Mouse (Mus musculus): Measurements from ENCODE around the gene Tcf19.
A peak's percentile ranks its signal among the peaks of the same experiment; 100 is the strongest.
"Not testable (repeated sequence)": the region's sequence is repeated elsewhere in the genome, so short reads cannot be mapped to it uniquely, and the experiment has no call there.

Tcf19 gene

DNA sequence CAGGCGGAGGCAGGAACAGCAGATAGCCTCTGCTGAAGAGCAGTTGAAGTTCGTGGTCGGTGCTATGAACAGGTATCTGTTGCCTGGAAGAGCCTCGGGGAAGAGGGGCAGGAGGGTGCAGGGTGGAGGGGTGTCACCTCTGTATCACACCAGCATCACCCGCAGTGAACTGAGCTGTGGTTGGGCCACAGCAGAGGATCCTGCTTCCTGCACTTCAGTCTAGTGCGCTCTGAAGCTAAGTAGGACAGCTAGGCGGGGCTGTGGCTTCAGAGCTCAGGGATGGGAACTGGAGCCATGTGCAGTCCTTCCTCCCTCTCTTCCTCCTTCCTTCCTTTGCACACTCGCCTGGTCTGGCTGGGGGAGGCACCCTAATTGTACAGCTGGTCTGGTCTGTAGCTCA lies 10.0 kb upstream of the Tcf19 start:
- DNase-seq = peak; percentile 64

GRCm38 (mm10) chr17:35524354-35524753 lies 7.7 kb upstream of the Tcf19 start:
- DNase-seq = no peak

DNA sequence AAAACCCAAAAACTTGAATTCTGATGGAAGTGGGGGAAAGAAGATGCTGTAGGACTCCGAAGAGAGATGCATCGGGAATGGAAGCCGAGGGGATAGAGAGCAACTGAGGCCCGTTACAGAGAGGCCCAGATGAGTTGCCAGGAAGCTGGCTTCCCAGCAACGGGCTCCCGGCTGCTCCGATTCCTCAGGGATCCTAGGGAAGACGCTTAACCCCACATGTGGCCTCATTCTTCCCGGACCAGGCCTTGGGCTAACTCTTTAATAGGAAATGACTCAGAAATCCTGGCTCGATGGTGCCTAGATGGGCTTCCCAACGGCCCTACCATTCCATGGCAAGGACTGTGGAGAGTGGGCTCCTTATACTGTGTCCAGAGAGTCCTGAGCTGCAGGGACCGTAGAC lies 902 bp upstream of the Tcf19 start:
- no peak for DNase-seq

DNA sequence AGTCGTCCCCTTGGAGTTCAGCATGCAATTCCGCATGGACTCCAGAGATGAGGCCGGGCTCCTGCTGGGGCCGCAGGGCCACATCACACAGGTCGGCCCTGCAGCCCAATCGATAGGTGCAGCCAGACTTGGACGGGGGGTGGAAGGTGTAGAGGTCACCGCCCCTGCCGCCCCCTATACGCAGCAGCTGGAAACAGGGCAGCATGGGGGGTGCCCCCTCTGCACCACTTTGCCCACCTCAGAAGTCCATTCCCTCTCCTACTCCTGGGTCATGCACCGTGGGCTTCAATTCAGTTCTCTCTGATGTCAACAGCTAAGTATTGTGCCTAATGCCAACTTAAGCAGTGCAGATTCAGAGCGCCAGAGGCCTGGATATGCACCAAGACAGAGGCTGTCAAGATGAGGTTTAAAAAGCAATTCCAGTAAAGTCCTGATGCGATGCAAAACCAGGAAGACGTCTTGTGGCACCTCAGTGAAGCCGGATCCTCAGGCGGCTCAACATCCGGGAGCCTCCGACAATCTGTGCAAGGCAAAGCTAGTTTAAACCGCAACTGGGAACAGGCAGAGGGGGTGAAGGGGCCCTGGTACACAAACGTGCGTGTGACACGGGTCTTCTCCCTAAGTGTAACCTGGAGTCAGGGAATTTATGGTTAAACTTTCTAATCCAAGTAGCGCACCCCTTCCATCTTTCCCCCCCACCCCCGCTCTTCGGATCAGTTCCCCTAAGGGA lies 548 bp downstream of the Tcf19 start:
- peak; percentile 60 for DNase-seq

- no peak for DNase-seq
Measured at GRCm38 (mm10) chr17:35514756-35515155, 1.9 kb downstream of the Tcf19 start.

DNA sequence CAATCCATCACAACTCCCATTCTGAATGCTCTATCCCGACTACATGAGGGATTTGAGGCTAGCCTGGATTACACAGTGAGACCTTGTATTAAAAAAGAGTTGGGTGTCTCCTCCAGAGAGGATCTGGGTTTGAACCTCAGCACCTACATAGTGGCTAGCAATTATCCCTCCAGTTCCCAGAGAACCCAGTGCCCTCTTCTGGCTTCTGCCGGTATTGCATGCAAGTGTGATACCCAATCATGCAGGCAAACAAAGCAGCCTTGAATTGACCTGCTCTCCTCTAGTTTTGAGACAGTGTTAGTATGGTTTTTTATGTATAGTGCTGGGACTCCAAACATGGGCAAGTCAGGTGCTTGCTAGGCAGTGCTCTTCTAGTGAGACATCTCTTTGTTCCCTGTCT lies 2.7 kb downstream of the Tcf19 start:
- peak; percentile 86 for DNase-seq

- DNase-seq = no peak
Measured at GRCm38 (mm10) chr17:35512916-35513626, 3.6 kb downstream of the Tcf19 start.

DNA sequence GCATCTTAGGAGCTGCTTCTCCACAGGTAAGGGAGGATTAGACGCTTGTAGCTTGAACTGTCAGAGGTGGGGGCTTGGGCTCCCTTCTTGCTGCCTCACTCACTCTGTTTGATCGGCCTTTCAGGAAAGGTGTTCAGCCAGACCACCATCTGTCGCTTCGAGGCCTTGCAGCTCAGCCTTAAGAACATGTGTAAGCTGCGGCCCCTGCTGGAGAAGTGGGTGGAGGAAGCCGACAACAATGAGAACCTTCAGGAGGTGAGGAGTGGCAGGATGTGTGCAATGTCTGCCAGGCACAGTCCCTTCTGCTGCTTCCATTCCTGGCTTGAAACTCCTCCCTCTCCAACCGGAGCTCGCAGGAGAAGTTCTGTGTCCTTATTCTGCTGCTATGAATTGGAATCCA lies 7.3 kb downstream of the Tcf19 start:
- peak; percentile 75 for DNase-seq

- DNase-seq = not testable (repeated sequence)
Measured at GRCm38 (mm10) chr17:35508279-35508678, 8.3 kb downstream of the Tcf19 start.

GRCm38 (mm10) chr17:35507556-35508260 lies 8.9 kb downstream of the Tcf19 start:
- no peak for DNase-seq

GRCm38 (mm10) chr17:35506881-35507280 lies 9.7 kb downstream of the Tcf19 start:
- no peak for DNase-seq

GRCm38 (mm10) chr17:35505776-35506175 lies 10.8 kb downstream of the Tcf19 start, which contains the start of gene Pou5f1:
Gene Pou5f1, plus strand, starts transcription at chr17:35506018.
- no peak for DNase-seq

- DNase-seq = no peak
Measured at GRCm38 (mm10) chr17:35504628-35505481, 11.8 kb downstream of the Tcf19 start.

DNA sequence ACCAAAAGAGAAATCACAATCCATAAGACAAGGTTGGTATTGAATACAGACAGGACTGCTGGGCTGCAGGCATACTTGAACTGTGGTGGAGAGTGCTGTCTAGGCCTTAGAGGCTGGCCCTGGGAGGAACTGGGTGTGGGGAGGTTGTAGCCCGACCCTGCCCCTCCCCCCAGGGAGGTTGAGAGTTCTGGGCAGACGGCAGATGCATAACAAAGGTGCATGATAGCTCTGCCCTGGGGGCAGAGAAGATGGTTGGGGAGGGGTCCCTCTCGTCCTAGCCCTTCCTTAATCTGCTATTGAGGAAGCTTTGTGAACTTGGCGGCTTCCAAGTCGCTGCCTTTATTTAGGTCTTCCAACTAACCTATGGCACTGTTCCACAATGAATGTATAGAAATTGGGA lies 12.8 kb downstream of the Tcf19 start:
- no peak for DNase-seq

DNA sequence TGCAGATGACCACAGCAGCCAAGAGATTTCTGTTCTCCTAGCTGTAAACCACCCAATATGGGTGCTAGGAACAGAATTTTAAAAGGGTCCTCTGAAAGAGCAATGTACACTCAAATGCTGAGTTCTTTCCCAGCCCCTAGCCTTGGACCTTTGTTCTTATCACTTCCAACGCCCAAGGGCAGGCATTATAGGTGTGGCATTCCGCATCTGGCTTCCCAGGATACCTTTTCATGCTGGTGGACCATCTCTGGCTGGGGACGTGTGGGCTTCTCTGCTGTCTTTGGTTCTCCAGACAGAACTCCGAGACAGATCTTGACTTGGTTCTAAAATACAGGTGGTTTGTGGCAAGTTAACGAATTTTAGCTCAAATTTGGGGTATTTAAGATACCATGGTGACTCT lies 13.9 kb downstream of the Tcf19 start:
- no peak for DNase-seq

- no peak for DNase-seq
Measured at GRCm38 (mm10) chr17:35502226-35502625, 14.4 kb downstream of the Tcf19 start.

DNA sequence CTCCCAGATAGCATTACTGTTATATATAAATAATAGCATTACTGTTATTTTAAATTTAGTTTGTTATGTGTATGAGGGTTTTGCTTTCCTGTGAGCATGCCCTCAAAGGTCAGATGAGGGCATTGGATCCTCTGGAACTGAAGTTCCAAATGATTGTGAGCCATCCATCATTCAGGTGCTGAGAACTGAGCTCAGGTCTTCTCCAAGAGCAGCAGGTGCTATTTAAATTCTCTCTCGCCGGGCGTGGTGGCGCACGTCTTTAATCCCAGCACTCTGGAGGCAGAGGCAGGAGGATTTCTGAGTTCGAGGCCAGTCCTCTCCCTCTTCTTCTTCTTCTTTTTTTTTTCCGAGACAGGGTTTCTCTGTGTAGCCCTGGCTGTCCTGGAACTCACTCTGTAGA lies 19.5 kb downstream of the Tcf19 start:
- no peak for DNase-seq

DNA sequence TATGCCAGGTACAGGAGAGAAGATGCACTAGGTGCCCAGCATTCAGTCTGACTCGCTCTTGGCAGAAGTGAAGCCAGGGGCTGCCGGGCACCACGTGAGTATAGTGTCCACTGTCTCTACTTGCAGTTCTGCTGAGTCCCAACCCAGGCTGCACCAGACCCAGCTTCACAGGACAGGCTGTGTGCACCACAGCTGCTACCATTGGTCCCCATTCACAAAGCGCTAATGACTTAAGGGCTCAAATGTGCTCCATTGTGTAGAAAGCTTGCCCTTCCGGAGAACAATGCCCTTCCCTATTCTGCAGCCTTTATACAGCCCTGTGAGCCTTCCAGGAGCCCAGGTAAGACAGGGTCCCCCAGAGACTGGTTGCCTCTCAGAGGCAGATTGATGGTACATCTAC lies 26.3 kb downstream of the Tcf19 start:
- DNase-seq = no peak

DNA sequence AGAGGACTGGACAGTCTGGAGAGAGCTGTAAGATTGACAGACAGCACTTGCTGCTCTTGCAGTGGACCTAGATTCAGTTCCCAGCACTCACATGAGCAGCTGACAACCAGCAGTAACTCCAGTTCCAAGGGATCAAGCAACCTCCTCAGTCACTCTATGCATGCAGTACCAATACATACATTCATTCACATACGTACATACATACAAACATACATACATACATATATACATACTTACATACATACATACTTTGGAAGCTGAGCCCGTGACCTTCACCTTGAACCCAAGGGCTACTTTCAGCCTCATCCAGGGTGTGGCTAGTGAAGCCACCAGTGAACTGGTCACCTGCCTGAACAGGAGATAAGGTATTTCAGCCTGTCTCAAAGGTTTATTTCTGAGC lies 28.6 kb downstream of the Tcf19 start:
- no peak for DNase-seq

- no peak for DNase-seq
Measured at GRCm38 (mm10) chr17:35486726-35487125, 29.9 kb downstream of the Tcf19 start.

DNA sequence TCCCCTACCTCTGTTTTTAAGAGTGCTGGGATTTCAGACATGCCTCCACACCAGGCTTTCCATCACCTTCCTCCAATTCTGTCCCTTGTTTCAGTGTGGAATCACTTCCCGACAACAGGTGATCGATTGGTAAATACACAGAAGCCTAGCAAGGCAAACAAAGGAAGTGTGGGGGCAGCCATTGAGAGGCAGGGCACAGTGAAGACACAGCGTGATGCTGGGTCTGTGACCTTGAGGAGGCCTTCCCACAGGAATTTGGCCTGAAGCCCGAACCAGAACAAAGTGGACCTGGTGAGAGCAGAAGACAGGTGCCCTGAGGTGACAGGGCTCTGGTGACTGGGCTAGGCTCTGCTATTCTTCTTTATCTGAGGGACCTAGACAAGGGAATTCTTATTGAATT lies 30.9 kb downstream of the Tcf19 start:
- DNase-seq = no peak

DNA sequence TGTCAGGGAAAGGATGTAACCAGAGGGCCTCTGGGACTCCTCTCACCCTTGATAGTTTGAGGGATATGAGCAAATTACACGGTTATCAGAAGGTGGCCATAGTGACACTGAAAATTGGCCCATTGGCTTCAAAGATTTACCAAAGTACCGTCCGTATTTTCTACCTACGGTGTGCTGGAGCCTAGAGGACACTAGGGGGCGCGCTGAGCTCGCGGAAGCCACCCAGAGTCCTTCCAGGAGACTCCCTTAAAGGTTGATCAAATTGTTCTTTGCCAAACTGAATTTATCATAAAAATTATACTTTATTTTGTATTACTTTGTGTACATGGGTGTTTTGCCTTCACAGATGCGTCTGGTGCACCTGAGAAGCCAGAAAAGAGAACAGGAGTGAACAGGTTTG lies 32.6 kb downstream of the Tcf19 start:
- peak; percentile 64 for DNase-seq
